Mouse (Mus musculus): Measurements from ENCODE around the gene 1700017D01Rik.
"Not testable (repeated sequence)": the region's sequence is repeated elsewhere in the genome, so short reads cannot be mapped to it uniquely, and the experiment has no call there.

GRCm38 (mm10) chr19:11055700-11056099 is 75.0 kb downstream of the 1700017D01Rik start:
- TF ChIP-seq CTCF (IDR thresholded peaks at IDR 0.05; ENCODE audit: extremely low read depth, insufficient read length, insufficient replicate concordance, low read depth, low read length); POLR2A (IDR thresholded peaks at IDR 0.05; ENCODE audit: low read depth, low read length): not testable (repeated sequence)

Data from small intestine, adult 2 months (tissue).